Mouse (Mus musculus) right cerebral cortex, postnatal 14 days (tissue): Measurements from ENCODE around the gene Bckdhb.
"Not testable (repeated sequence)": the region's sequence is repeated elsewhere in the genome, so short reads cannot be mapped to it uniquely, and the experiment has no call there.

Experiments used
- DNase-seq: peaks from one replicate; pipeline ENCODE4 v3.0.0; 2022

Gene Bckdhb

DNA sequence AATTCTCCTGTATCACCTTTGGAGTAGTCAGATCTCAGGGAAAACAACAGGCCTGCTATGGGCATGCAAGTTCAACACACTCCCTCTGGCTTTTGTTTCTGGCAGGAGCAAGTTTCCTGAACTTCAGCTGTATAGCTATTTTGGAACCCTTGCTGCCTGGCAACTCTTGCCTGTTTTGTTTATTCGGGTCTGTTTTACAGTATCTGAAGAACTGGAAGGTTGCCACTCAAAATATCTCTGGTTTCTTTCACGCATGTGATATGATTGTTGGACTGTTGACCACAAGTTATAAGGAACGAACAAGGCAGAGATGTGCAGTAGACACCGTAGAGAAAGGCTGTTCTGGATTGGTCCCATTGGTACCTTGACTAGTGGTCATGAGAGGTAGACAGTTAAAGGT is 39.4 kb downstream of the Bckdhb start:
- DNase-seq, result no peak

DNA sequence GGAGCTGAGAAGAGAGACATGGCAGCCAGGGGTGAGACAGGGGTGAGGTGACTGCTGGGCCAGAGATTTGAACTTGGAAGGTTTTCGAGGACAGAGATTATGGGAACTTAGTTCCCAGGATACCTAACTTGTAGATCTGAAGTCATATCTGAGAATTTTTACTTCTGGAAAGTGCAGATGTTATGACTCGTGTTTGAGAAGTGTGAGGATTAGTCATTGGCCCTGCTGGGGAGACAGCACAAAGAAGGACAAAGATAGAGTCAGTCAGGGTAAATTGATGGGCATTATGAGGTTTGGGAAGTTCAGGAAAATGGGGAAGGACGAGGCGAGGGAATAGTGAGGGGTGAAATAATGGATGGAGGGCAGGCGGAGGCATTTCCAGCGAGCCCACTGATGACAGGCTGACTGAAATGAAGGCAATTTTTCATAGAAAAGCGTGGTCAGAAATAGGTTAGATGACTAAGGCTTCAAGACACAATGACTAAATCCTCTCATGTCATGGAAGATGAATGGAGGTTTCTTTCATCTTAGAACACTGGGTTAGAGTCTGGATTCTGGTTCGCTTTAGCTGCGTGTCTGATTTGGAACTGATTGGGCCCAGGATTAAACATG is 42.6 kb downstream of the Bckdhb start:
- no peak for DNase-seq

DNA sequence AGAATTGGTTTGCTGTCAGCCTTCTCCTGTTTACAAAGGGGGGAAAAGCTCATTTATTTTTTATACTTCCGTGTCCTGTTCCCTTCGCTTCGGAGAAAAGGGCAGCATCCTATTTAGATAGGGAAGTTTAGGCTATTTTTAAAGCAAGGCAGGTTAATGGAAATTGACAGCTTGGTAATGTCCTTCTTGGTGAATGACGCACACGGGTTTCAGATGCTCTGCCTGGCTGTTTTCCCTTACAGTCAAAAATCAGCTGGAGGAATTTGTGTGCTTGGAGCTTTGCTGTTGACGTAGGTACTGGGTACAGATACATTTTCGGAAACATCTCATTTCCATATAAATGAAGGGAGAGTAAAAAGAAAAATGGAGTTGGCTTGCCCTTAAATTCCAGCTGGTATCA is 44.4 kb downstream of the Bckdhb start:
- no peak for DNase-seq

DNA sequence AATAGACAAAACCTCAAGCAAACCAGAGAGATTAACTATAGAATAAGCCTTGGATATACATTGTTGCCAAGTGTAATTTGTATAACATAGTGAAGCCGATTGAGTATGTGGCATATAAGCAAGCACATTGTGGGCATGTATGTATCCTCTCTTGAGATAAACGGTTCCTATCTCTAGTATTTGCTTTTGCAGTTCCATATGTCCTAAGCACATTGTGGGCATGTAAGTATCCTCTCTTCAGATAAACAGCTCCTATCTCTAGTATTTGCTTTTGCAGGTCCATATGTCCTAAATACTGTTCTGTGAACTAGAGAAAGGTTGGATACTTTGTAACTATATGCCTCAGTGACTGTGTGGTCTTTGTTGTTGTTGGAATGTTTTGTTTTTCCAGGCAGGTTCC is 48.5 kb downstream of the Bckdhb start:
- no peak for DNase-seq

GRCm38 (mm10) chr9:83975811-83976210 is 50.9 kb downstream of the Bckdhb start:
- DNase-seq, result no peak

GRCm38 (mm10) chr9:83981234-83981633 is 56.3 kb downstream of the Bckdhb start:
- DNase-seq, result no peak

DNA sequence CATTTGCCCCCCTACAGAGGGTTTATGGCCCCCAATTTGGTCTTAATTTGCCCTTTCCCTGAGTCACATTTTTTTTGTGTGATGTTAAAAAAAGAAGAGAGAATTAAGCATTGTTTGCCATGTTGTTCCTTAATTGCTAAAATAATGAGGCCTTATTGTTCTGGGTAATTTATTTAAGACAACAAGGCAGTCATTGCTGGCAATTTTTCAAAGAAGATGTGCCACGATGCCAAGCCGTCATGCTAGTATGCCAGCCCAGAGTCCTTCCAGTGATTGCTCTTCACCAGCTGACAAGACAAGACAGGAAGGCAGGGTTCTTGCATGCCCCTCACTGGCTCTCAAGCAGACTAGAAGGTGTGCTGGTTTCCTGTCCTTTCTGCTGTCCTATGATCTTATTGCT is 84.0 kb downstream of the Bckdhb start:
- DNase-seq, result no peak

DNA sequence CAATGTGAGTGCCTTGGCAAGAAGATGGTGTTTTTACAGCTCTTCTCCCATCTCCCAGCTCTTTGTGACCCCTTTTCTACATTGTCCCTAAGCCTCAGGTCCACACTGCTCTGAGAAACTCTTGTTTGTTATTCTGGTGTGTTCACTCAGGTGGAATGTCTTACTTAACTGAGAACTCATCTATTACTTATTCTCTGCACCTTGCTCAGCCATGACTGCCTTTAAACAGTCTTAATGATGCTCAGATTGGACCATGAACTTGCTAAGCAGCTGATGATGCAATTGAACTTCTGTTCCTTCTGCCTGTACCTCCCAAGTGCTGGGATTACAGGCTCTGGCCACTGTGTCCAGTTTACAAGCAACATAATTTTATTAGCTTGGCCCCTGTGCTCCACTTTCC is 86.2 kb downstream of the Bckdhb start:
- no peak for DNase-seq

GRCm38 (mm10) chr9:84018141-84018540 is 93.2 kb downstream of the Bckdhb start:
- not testable (repeated sequence) for DNase-seq

DNA sequence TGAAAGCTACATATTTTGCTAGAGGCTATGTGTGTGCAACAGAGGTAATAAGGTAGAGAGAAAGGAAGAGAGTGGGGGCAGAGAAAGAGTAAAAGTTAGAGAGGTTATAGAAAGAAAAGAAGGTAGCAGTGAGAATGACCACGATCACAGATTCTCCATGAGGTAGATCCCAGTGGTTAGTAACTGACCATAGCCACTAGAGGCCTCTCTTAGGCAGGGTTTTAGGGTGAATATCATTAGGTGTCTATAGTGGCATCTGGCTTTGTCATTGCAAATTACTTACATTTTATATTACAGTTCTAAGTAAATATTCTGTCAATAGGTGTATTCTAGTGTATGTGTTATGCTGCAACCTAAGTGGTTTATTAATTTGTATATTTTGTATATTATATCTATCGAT is 94.7 kb downstream of the Bckdhb start:
- DNase-seq, result no peak

DNA sequence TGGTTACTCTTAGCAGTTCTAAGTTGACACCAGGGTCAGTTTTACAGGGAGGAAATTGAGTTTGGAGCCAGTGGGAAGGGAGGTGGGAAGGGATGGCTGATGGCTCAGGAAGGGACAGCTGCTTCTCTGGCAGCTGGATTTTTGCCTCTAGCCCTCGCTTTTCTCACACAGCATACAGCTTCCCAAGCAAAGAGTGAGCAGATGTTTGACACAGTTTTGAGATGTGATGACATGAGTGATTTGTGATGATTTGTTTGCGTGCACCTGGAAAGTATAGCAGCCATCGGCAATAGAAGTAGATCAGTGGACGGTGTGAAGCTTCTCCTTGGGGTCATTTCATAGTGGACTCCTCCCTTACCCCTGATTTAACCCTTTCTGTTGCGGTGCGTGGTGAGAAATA is 96.2 kb downstream of the Bckdhb start:
- no peak for DNase-seq

DNA sequence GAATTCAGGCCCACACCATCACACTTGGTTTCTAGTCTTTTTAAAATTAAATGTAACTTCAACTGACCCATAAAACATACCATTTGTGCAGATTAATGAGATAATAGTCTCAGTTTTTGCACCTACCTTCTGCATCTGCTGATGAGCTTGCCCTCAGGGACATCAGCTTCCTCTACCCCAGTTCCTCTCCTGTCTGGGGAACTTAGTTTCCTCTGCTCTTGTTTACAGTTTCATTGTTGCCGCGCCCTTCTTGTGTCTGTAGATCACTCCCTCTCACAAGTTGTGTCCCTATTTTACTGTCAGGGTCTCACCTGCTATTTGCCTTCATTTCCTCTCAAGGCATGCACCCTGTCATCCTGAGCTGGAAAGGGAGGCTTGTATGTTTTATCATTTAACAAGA is 103.2 kb downstream of the Bckdhb start:
- DNase-seq, result no peak

DNA sequence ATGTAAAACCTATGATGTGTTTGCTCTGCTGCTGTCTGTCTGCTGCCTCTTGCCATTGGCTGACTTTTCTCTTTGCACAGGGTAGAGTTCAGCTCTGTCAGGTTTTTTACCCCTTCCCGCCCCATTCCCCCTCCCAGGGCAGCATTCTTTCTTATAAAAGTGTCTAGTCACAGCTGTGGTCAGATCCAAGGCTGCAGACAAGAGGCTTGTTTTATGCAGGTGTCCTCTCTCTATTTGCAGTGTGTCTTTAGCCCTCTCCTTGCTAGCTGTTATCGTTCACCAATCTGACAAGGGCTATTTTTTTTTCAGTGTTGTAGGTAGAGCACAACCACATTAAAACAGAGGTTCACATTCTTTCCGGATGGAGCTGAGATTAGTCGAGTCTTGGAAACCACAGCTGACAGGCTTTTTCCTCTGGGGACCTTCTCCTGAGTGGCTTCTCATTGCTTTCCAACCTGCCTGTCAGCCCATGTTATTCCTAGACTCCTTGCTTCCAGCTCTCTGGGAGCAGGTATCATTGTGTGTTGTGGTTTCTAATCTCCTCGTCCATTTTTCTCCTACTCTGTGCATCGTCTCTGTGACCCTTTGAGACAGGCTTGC is 105.8 kb downstream of the Bckdhb start:
- no peak for DNase-seq

- no peak for DNase-seq
These were observed 106.5 kb downstream of the Bckdhb start for GRCm38 (mm10) chr9:84031406-84031805.

DNA sequence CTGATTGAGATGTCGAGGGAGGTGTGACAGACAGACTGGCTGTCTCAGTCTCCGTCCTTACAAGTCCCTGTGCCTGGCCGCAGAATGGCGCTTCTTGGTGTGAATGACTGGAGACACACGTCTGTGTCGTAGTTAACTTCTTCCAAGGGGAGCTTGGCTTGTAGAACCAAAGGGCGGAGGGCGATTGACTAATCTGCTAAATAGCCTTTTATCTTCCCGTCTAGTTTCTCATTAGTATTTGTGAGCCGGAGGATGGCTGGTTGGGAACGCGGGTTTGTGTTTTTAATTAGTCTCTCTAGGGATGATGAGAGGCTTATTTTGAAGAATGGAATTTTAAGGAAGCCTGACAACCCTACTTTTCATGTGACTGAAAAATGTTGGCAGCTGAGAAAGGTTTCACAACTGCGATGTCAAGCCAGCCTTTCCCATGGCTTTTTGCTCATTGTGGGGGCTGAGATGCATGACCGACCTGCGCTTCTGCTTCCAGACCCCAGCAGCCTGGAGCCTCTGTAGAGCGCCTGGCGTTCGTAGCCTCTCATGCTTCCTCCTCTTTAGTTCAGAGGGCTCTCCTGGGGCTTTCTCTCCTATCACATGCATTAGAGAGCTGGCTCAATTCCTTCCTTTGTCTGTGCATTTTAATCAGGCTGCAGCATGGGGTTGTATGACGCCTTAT is 107.9 kb downstream of the Bckdhb start:
- no peak for DNase-seq

GRCm38 (mm10) chr9:84036046-84036445 is 111.1 kb downstream of the Bckdhb start:
- no peak for DNase-seq

GRCm38 (mm10) chr9:84037224-84037623 is 112.3 kb downstream of the Bckdhb start:
- no peak for DNase-seq

GRCm38 (mm10) chr9:84038946-84039345 is 114.0 kb downstream of the Bckdhb start:
- no peak for DNase-seq

DNA sequence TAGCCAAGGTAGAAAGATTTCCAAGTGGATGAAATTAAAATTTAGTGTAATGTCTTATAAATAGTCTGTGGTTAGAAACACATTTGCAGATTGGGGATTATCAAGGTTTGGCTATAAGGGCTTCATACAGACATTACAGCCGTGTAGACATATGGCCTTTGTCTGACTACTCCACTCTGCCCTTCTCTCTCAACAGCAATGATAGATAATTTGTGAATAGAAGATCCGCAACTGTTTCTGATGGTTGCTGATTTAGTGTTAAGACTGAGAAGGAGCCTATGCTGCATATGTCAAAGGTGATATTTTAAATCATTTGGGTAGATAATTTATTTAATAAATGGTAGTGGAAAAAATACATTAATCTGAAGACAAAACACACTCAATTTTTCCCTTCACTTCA is 115.4 kb downstream of the Bckdhb start:
- DNase-seq, result no peak

DNA sequence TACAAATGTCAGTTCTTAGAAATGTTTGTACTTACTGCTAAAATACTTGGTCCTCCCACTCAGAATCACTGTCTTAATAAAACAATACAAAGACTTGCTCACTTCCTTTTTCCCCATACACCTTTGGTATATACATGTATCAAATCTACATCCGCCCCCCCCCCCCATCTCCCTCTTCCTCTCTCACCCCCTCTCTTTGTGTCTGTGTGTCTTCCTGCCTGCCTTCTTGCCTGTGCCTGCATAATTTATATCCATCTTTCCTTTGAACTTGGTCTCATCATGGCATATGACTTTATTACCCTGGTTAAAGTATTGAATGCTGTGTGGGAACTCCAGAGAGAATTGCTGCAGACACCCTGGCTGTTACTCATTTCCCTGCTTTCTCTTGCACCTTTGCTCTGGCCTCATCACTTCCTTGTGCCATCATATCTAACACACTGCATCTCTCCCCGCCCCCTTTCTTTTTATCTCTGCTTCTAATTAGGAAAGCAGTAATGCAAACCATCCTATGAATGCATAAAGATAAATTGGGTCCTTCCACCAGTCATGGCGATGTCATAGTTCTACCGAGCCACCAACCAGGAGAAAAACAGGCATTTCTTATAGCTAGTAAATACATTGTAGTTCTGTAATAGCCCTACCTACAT is 116.8 kb downstream of the Bckdhb start:
- DNase-seq, result no peak

- DNase-seq, result no peak
These were observed 117.6 kb downstream of the Bckdhb start for GRCm38 (mm10) chr9:84042539-84042938.

GRCm38 (mm10) chr9:84044136-84044535 is 119.2 kb downstream of the Bckdhb start:
- no peak for DNase-seq

DNA sequence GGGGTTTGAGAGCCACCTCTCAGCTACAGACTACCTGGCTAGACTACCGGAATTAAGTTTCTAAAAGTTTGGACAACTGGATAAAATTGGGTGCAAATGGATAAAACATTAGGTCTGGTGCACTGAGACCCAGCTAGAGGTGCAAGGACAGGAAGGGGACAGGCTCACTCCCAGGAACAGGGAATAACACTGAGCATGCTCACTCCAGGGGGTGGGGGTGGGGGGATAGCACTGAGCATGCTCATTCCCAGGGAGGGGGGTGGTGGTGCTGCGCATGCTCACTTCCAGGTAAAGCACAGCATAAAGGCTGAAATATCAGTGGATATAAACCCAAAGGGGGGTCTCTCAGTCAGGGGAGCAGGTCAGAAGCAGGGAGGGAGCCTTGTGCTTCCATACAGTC is 120.7 kb downstream of the Bckdhb start:
- no peak for DNase-seq

- no peak for DNase-seq
These were observed 121.4 kb downstream of the Bckdhb start for GRCm38 (mm10) chr9:84046334-84046733.
